Mouse (Mus musculus) testis, postnatal 14 days (tissue): ENCODE data around the gene Ttc23l.
"Not testable (repeated sequence)": the region's sequence is repeated elsewhere in the genome, so short reads cannot be mapped to it uniquely, and the experiment has no call there.

Experiments
- DNase-seq: peaks from one replicate; pipeline ENCODE4 v3.0.0; 2021; ENCODE audit warnings: low spot score

Gene Ttc23l

DNA sequence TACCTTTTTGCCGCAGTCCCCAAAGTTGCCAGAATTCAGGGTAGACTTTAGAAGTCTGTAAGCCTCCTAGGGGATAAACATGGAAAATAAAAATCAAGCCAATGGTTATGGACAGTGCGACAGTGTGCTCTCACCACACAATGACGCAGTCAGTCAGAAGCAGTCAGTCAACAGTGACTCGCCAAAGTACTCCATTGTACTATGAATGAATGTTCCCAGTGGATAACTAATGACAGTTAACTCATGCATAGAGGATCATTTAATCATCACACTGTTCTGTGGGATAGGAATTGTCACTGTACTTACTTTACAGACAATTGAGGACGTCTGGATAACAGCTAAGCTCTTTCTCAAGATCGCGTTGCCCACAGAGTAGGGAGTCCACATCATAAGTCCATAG, 43.3 kb downstream of the Ttc23l start:
- DNase-seq, result no peak

DNA sequence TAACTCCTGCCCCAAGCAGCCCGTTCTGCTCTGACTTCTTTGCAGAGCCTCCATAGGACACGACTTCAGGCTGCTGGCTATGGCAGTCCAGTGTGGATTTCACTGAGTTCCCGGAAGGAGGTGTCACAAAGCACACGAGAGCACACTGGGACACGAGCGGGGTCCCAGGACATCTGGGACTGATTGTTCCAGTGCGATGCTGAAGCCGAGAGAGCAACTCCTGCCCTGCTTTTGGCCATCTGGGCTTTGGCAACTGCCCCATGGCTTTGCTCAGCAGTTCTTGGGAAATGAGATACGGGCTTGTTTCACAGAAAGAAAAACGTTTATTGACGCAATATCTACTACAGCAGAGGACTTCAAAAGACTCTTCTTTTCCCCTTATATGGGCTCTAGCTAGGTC, 52.4 kb downstream of the Ttc23l start:
- peak; percentile 25 for DNase-seq

DNA sequence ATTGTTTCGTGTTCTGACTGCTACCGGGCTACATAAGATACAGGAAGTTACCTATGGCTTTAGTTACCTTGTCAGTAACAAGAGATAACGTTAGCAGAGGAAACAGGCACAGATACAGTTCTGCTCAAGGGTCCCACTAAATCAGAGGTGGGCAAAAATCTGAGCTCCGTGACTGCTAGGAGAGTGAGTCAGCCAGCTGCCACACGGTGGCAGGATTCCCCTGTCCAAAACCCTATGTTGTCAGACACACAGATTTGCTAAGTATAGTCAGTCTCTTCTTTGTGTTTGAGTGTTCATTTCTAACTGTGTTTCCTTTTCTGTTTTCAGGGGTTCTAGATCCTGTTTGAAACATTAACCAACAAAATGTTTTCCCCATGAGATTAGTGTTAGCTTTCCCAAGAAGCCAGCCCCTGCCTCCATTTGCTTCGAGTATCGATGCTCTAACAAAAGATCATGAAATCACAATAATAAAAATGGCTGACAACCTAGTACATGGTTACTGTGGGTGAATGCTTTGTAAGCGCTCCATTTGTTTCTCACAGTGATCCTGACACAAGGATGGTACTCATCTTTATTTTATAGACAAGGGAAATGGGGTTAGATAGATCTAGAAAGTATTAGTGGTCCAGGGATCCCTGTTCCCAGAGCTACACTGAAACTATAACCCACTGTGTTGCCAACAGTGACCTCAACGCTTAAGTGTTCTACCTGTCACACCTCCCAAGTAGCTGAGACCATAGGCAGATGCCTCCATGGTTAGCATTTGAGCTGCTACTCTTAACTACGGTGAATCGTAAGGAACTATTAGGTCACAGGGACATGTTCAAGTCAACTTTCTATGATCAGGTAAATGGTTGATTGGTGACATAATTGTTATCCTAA, 57.4 kb downstream of the Ttc23l start:
- no peak for DNase-seq

DNA sequence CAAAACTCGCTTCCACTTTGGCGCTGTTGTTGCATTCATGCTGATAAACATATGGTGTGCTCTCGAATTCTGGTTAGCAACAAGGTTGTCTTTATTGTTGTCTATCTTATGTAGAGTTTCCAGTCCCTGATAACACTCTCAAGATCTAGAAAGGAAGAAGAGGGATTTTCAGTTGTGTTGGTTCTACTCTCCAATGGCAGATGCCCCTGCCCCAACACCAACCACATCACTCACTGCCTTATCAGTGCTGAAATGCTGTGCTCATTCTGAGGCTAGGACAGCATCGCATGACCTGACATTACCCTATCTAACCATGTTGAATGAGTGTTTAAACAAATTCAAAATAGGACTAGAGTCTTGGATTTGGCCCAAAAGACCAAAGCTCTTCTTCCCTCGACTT, 58.4 kb downstream of the Ttc23l start:
- no peak for DNase-seq

DNA sequence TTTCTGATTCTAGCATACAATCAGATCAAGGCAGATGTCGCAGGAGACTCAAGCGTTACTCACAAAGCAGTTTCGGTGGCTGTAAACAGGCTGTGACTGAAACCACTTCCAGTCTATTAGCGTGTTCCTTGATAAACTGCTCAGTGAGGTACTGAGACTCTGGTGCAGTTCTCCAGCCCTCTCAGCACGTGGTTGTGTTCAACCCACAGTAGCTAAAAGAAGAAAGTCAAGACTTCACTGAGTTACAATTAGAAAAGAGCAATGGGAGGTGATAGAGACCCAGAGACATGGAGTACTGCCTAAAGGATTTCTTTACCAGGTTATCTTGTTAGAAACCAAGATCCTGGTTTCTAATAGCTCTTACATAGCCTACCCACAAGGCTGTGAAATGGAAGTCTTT, 58.9 kb downstream of the Ttc23l start:
- no peak for DNase-seq

DNA sequence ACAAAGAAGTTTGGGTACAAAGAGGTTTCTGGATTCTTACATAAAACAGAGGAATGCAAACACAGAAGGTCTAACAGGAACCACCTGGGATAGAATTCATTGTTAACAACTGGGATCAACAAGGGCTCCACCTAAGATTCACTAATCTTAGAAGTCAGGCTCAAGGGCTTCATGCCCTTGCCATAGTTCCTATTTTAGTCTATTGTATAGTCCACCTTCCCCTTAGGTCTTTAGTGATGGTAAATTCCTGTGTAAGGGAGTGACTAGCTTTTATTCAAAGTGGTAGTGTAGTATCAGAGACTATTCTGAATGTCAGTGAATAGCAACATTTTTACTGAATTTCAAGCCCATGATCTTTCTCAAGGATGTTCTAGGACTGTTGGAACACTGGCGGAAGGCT, 61.8 kb downstream of the Ttc23l start:
- DNase-seq, result not testable (repeated sequence)

DNA sequence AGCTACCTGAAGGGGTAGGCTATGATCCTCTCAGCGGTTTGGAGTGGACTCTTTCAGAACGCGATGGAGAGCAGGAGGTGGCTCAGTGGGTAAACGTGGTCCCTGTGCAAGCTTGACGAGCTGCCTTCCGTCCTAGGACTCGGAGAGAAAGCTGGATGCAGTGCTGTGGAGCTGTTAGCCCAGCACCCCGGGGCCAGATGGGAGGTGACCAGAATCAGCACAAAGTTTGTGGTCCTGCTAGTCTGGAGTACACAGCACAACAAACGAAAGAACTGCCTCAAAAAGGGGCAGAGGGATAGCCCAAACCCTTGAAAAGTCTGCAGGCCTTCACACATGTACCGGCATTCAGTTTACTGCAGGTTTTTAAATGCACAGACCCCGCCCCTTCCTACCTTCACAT, 62.5 kb downstream of the Ttc23l start:
- DNase-seq, result no peak

DNA sequence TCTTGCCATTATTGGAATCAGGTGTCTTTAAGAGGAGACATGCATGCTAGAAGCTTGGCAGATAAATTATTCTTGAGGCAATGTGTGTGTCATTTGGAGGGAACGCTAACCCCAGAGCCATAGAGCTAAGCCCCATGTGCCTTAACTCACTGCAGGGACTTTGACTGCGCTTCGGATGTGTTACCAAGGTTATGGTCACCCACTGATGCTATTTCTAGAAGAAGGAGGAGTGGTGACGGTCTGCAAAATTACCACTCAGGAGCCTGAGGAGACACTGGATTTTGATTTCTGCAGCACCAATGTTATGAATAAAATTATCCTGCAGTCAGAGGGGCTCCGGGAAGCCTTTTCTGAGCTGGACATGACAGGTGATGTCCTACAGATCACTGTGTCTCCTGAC, 68.4 kb downstream of the Ttc23l start:
- no peak for DNase-seq

DNA sequence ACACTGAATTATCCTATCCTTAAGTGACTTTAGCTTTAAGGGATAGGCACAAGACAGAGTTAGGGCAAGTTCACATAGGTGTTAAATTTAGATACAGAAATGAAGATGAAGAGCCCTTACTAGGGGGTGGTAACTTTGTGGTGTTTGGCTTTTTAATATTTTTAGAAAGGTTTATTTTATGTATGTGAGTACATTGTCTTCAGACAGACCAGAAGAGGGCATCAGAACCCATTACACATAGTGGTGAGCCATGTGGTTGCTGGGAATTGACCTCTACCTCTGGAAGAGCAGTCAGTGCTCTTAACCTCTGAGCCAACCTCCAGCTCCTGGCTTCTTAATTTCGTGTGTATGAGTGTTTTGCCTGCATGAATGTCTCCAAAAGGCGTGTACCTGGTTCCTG, 71.2 kb downstream of the Ttc23l start:
- no peak for DNase-seq

DNA sequence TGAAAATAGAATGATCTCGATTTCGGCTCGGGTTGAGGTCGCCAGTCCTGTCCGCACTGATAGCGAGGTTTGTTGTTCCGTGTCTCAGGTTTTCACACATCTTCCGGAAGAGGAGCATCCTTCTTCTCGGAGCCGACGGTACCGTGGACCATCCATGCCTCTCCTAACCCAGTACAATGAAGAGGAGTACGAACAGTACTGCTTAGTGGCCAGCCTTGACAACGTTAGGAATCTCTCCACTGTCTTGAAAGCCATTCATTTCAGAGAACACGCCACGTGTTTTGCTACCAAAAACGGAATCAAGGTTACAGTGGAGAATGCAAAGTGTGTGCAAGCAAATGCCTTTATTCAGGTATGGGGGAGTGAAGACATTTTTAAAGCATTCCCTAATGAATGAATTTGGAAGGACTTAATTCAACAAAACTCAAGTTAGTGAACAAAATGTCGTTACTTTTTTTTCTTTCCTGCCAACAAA, 72.1 kb downstream of the Ttc23l start:
- DNase-seq, result no peak

DNA sequence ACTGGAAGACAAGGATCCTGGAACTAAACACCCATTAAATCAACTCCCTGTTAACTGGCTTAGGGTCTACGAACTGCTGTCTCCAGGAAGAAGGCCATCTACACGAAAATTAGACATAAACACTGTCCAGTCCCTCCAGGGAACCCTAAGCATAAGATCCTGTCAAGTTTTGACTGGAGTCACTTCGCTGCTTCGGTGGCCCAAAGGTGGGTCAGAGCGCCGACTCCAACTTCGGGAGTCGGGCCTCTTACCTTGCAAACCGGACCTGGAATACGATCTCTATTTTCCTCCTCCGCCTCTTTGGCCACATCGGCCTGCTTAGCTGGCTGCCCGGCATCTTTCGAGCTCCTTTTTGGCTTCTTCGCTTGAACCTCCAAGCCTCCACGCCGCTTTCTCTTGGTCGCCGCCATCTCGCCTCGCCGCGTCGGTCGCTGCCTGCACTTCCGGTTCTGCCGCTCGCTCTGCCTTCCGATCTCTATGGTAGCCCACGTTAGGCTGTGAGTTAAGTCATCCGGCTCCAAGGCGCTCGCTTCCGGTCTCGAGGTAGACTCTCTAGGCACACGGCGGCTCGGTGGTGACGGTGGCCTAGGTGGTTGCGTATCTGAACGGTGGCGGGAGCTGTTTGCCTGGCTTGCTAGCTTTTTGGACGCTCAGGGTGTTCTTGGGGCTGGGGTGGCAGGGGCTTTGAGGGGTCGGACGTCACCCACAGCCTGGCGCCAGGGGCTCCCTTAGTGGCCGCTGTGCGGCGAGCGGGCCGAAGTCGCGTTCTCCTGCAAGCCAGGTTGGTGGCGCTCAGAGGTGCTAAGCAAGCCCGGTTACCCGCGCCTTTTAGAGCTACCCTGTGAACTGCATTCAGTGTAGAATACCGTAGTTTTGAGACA, 72.7 kb downstream of the Ttc23l start, which contains the start of the genes Brix1 and Rad1:
Brix1 (minus strand) TSS at position 464 of the 881 bp plus-strand sequence.
Rad1 (plus strand) TSS at position 535 of the 881 bp plus-strand sequence.
- peak; percentile 95 for DNase-seq

DNA sequence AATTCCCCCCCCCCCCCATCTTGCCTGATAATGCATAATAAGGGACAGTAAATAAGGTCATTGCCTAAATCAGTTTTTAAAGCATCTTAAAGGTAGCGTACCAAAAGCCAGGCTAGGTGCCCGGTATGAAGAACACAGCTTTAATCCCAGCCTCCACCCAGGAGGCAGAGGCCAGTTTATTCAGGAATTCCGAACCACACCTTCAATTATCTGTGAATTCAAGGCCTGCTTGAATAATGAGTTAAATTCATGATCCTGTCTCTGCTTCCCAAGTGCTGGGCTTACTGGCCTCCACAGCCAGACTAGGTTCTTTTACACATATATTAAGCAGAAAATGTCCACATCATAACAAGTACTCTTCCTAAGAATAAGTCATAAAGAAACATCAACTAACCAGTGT, 87.5 kb downstream of the Ttc23l start:
- no peak for DNase-seq

DNA sequence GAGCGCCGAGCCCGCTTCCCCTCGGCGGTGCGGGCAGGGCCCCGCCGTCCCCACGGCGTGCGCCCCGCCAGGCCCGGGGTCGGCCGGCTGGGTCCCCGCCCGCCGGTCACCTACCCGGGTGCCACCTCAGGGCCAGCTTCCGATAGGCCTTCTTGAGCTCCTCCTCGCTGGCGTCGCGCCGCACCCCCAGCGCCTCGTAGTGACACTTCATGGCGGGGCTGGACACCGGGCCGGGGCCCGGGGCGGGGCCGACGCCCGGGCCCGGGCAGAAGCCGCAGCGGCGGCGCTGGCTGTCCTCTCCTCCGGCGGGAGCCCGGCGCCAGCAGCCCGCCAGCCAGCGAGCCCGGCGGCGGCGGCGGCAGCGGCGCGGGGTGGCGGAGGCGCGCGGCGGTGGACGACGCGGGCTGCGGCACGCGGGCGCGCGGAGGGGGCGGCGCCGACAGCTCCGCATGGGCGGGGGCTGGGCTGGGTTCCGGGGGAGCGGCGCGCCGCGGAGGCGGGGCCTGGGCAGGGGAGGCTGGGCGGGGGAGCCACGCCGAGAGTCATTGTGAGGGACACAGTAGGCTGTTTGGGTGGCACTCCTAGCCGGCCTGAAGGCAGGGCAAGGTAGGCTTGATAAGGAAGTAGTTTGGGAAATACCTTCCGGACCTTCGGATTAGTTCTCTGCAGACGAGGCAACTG, 88.2 kb downstream of the Ttc23l start, which contains the start of gene Dnajc21:
Dnajc21 (minus strand) TSS at position 366 of the 681 bp plus-strand sequence.
- peak; percentile 84 for DNase-seq

DNA sequence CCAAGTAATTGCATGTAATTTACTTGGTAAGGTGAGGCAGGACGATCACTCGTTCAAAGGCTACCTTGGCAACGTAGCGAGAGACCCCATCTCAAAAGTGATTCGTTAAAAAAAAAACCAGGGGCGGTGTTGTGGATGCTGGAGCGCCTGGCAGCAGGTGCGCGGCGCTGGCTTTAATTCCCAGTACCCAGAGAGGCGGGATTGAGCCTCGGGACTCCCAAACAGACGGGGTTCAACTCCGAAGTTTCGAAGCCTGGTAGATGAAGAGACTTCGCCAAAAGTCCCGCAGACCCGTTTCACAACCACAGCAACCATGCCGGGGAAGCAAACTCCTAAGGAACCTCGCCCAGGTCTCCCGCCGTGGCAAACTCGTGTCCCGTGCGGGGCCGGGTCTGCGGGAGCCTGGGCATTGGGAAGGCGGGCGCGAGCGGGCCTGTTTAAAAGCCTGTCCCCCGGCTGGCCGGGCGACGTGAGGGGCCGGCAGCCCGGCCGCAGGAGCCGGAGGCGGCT, 88.8 kb downstream of the Ttc23l start:
- DNase-seq, result peak; percentile 62

DNA sequence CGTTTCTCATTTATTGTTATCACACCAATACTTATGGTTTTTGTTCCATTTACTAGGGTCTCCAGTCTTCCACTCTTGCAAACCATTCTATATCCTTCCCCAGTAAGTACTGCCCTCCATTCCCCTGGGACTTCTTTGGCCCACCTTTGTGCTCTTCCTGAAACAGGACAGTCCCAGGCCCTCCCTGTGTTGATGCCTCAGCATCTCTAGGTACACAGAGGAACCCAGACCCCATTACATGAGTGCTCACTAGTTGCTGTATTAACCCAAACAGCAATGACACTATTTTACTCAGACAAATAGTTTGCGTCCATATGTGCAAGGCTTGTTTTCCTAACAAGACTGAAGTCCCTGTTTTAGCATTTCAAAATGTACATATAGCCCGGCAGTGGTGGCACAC, 89.7 kb downstream of the Ttc23l start:
- DNase-seq, result no peak

DNA sequence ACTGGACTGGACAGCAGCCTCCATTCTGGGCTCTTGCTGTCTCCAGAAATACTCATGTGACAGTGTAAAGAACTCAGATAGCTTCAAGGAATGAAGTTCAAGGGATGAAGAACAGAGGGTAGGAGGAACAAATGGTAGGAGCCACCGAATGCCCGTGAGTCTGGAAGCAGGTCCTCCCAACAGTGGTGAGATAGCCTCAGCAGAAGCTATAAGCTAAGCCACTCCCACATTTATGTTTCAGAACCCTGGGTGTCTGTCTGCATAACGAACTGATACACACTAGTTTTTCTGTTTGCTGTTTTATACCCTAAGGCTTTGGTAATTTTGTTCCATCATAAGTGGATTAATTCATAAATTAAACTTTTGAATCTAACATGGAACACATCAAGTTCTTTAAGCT, 93.8 kb downstream of the Ttc23l start:
- no peak for DNase-seq

DNA sequence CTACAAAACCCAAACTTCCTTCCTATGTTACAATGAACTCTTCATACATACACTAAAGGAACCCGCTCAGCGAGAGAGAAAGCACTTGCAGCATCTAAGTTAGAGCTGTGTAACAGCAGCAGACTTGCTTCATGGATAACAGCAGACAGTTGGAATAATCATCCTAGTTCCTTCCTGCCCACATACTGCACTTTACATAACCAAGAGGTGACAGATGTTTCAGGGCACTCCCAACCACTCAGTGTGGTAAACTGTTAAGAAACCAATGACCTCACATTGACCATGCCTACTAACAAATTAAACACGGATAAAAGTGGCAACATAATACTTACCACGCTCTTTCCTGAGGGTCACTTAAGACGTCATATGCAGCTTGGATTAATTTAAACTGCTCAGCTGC, 94.9 kb downstream of the Ttc23l start:
- no peak for DNase-seq

DNA sequence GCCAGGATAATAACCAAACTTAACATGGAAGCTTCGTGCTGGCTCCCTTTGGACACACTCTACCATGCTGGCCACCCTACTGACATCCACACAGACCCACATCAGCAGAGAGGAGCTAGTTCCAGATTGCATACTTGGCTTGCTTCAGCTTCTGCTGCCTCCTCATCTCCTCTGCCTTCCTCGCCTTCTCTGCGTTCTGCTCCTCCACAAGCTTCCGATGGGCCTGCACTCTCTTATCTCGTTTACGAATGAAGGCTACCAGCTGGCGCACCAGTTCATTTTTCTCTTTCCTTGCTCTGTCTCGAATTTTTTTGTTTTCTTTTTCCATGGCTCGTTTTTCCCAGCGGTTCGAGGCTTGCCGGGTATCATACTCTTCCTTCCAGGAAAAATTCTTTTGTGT, 97.5 kb downstream of the Ttc23l start:
- DNase-seq, result no peak
